Mouse (Mus musculus) lung, postnatal 0 days (tissue): ENCODE results near the gene Dqx1. TPM values are rescaled to one million over a fixed set of nuclear protein-coding genes. Genes with fewer than 3 reads are reported as not detected.

Source experiments
- ATAC-seq: fragments of 200-750 bp; cut with Nextera tagmentation; 2 replicates; pipeline ENCODE4 v1.8.0; 2017; ENCODE audit warnings: moderate library complexity
- DNase-seq: peaks from one replicate; pipeline ENCODE4 v3.0.0-alpha.2; 2016; ENCODE audit warnings: low spot score
- H3K27ac ChIP-seq: fragments of 300-500 bp; sonication (generic); 2 replicates; pipeline ENCODE4 v1.5.1; 2014; ENCODE audit warnings: antibody characterized with exemption, mild to moderate bottlenecking, low read length, mixed read lengths
- H3K27me3 ChIP-seq: fragments of 300-500 bp; sonication (generic); replicated peaks from 2 replicates; pipeline ENCODE4 v1.6.1; 2014; ENCODE audit warnings: low read length, mixed read lengths; ENCODE audit not compliant: insufficient read depth
- H3K36me3 ChIP-seq: fragments of 300-500 bp; sonication (generic); 2 replicates; pipeline ENCODE4 v1.6.1; 2014; ENCODE audit warnings: low read length, mixed read lengths; ENCODE audit not compliant: insufficient read depth
- H3K4me1 ChIP-seq: fragments of 300-500 bp; sonication (generic); 2 replicates; pipeline ENCODE4 v1.6.1; 2014; ENCODE audit warnings: antibody characterized with exemption, low read depth, low read length, mixed read lengths; ENCODE audit not compliant: insufficient read depth
- H3K4me2 ChIP-seq: fragments of 300-500 bp; sonication (generic); replicated peaks from 2 replicates; pipeline ENCODE4 v1.6.1; 2014; ENCODE audit warnings: low read depth, mild to moderate bottlenecking, low read length, moderate library complexity, mixed read lengths
- H3K4me3 ChIP-seq: fragments of 300-500 bp; sonication (generic); 2 replicates; pipeline ENCODE4 v1.5.1; 2014; ENCODE audit warnings: low read depth, low read length
- H3K9ac ChIP-seq: fragments of 300-500 bp; sonication (generic); replicated peaks from 2 replicates; pipeline ENCODE4 v1.6.1; 2014; ENCODE audit warnings: low read depth, mild to moderate bottlenecking
- H3K9me3 ChIP-seq: fragments of 300-500 bp; sonication (generic); 2 replicates; pipeline ENCODE4 v1.6.1; 2016; ENCODE audit warnings: low read length, mixed read lengths
- CTCF ChIP-seq: IDR thresholded peaks from 2 replicates; pipeline ENCODE4 v1.5.1; 2016; ENCODE audit warnings: antibody characterized with exemption, mild to moderate bottlenecking
- EP300 ChIP-seq: IDR thresholded peaks from 2 replicates; pipeline ENCODE4 v1.6.1; 2016; ENCODE audit warnings: antibody characterized with exemption, mild to moderate bottlenecking, control low read depth
- WGBS: fragments of 180-500 bp; shearing (Covaris S2); extraction: QIAGEN DNeasy Blood & Tissue Kit; methylation state at CpG from one replicate; pipeline ENCODE4 v1.1.7; 2014; 5-methylcytosine and 5-hydroxymethylcytosine counted together
- polyA plus RNA-seq: library from polyadenylated mRNA; unstranded; fragments of >200 nt; fragmentation: Nextera tagmentation; extraction: Ambion mirVana; gene quantifications from 2 replicates; pipeline ENCODE4 v1.2.1, GENCODE M21; 2015

The Dqx1 gene
- polyA plus RNA-seq: 1.9 and 2.4 TPM in 2 replicates

DNA sequence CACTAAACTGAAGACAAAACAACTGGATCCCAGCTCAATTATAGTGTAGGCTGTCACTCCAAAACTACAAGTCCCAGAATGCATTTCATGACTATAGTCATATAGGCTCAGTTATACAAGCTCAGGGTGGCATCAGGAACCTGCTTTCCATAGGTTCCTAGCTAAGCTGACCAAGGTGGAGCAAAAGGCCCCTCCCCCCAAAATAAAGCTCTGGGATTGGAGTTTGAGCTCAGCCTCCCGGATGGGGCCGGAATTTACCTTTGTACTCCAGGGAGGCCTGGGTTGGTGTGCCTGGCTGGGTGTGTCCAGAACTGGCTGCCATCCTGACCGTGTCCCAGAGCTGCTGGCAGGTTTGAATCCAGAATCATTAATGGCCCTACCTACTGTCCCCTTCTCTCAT lies at the start of gene Dqx1:
TSS of gene Dqx1 (plus strand) at position 55 of the 400 bp plus-strand sequence.
- peak; percentile 80 for DNase-seq
- Histone ChIP-seq H3K9me3 (no peaks in the 10 kb centered on the region), H3K36me3 (0 out of 2 replicates have a peak, but pooled peaks cover 8% of the 10 kb centered on the region), H3K4me2 (no peak within 1 kb of the TSS; the same call in 1 of the 2 replicates), H3K4me3 (no peak within 1 kb of the TSS), H3K27me3 (peaks cover 11% of the 10 kb centered on the region; the same call in 1 of the 2 replicates), H3K9ac (no peak within 1 kb of the TSS), H3K27ac (no peak within 1 kb of the TSS), H3K4me1 (peaks cover 16% of the 10 kb centered on the region)
- peak; percentile 14 for ATAC-seq
- WGBS: 49% methylated on average over 3 of the region's 3 CpGs
- TF ChIP-seq EP300 (no peak), CTCF (no peak)

DNA sequence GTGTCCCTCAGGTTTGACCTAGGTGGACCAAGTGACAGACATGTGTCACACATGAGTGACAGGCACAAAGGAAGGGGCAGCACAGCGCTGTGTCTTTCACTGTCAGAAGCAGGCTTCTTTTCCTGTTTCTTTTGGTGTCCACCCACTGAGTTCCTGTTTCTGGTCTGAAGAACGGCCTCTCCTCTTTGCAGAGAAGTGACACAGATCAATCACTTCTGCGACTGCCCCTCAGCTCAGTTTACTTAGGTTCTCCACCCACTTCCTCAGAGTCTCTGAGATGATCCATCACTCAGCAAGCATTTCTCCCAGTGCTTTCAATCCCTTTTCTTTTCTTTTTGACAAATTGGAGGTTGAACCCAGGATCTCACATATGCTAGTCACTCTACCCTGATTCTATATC lies 49.0 kb upstream of the Dqx1 start:
- Histone ChIP-seq H3K36me3 (no peaks in the 10 kb centered on the region), H3K4me2 (no peak overlapping the region), H3K4me3 (no peak overlapping the region), H3K9ac (no peak overlapping the region), H3K27me3 (no peaks in the 10 kb centered on the region), H3K4me1 (peaks cover 4% of the 10 kb centered on the region; the same call in 1 of the 2 replicates), H3K9me3 (no peaks in the 10 kb centered on the region), H3K27ac (no peak overlapping the region)
- ATAC-seq (peak; percentile 66), DNase-seq (peak; percentile 64)
- WGBS: 19% methylated on average over 3 of the region's 3 CpGs
- TF ChIP-seq EP300: peak; percentile 83
- TF ChIP-seq CTCF: no peak

- 25% methylated on average over 7 of the region's 7 CpGs for whole genome bisulfite sequencing
- Histone ChIP-seq H3K9ac (no peak overlapping the region), H3K36me3 (no peaks in the 10 kb centered on the region), H3K4me3 (no peak overlapping the region), H3K9me3 (no peaks in the 10 kb centered on the region), H3K27me3 (no peaks in the 10 kb centered on the region), H3K27ac (no peak overlapping the region), H3K4me1 (peaks cover 4% of the 10 kb centered on the region; the same call in 1 of the 2 replicates), H3K4me2 (no peak overlapping the region)
- ATAC-seq (0 out of 2 replicates have a peak, but pooled peaks have one; percentile 25), DNase-seq (peak; percentile 28)
- TF ChIP-seq CTCF (no peak), EP300 (no peak)
Observed at GRCm38 (mm10) chr6:83010010-83010409, 47.6 kb upstream of the Dqx1 start.

DNA sequence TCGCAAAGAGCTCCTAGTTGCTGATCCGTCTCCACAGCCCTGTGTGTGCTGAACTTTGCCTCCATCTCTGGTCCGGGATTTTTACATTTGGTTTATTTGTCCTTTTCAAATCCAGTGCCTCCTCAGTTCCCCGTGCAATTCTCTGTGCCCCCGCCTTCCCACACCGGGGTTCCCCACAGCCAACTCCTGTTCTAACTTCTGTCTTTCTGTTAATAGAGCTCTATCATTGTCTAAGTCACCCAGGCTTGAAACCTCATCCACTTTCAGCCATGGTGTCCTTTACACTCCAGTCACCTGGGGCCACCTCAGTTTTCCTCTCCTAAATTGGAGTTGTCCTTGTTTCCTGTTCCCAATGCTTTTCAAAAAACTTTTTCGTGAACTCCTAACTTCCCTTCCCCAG lies 46.4 kb upstream of the Dqx1 start:
- TF ChIP-seq CTCF (no peak), EP300 (no peak)
- Histone ChIP-seq H3K4me1 (no peaks in the 10 kb centered on the region), H3K27me3 (no peaks in the 10 kb centered on the region), H3K4me2 (no peak overlapping the region), H3K36me3 (no peaks in the 10 kb centered on the region), H3K27ac (no peak overlapping the region), H3K4me3 (no peak overlapping the region), H3K9me3 (no peaks in the 10 kb centered on the region), H3K9ac (no peak overlapping the region)
- ATAC-seq: no peak
- 82% methylated on average over 7 of the region's 7 CpGs for WGBS
- no peak for DNase-seq

DNA sequence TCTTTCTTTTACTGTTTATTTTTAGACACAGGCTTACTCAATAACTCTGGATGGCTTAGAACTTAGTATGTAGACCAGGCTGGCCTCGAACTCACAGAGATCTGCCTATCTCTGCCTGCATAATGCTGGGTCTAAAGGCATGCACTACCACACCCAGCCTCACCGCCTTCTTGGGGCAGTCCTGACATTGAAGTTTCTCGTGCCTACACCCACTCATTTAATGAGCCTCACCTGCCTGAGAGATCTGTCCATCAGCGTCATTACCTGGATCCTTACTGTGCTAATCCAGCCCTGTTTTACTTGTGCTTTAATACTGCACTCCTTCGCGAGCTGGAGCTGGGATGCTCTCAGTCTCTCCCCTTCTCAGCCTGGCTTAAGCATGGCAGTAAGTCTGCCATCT lies 45.9 kb upstream of the Dqx1 start:
- H3K27me3 ChIP-seq: no peaks in the 10 kb centered on the region
- H3K9ac ChIP-seq: no peak overlapping the region
- no peak overlapping the region for H3K4me2 ChIP-seq
- H3K4me3 ChIP-seq: no peak overlapping the region
- H3K9me3 ChIP-seq: no peaks in the 10 kb centered on the region
- no peak overlapping the region for H3K27ac ChIP-seq
- H3K4me1 ChIP-seq: no peaks in the 10 kb centered on the region
- TF ChIP-seq EP300 (no peak), CTCF (no peak)
- DNase-seq (no peak), ATAC-seq (no peak)
- H3K36me3 ChIP-seq: no peaks in the 10 kb centered on the region
- WGBS: 76% methylated on average over 6 of the region's 6 CpGs

DNA sequence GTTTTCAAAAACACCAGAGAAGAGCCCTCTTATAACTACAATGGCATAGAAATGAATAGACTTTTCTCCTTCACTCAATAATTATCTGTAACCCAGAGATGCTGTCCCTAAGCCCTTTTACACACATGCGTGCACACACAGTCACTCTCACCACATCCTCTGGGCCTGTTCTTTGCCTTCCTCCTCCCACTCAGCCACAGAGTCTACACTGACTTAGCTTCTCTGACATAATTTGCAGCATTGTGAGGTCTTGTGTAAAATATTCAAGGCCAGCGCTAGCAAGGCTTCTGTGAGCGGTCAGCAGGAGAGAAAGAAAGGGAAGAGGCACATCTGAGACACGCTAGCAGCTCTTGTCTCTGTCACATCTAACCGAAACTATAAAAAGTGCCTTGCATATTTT lies 44.2 kb upstream of the Dqx1 start:
- H3K4me1 ChIP-seq: no peaks in the 10 kb centered on the region
- H3K9ac ChIP-seq: no peak overlapping the region
- H3K27me3 ChIP-seq: no peaks in the 10 kb centered on the region
- H3K4me2 ChIP-seq: no peak overlapping the region
- no peaks in the 10 kb centered on the region for H3K9me3 ChIP-seq
- ATAC-seq (no peak), DNase-seq (no peak)
- TF ChIP-seq CTCF: no peak
- TF ChIP-seq EP300: no peak
- 67% methylated on average over 5 of the region's 5 CpGs for WGBS
- H3K36me3 ChIP-seq: no peaks in the 10 kb centered on the region
- H3K4me3 ChIP-seq: no peak overlapping the region
- H3K27ac ChIP-seq: no peak overlapping the region
